Mouse (Mus musculus) liver, postnatal 0 days (tissue): ENCODE data around the gene Zfp777.

Experiments
- CTCF ChIP-seq: sonication (generic); IDR thresholded peaks from 2 replicates; pipeline ENCODE4 v1.5.1; 2016; ENCODE audit warnings: antibody characterized with exemption, low read depth
- EP300 ChIP-seq: IDR thresholded peaks from 2 replicates; pipeline ENCODE4 v1.6.1; 2016; ENCODE audit warnings: antibody characterized with exemption, low read depth, mild to moderate bottlenecking

- TF ChIP-seq EP300 = no peak
- no peak for TF ChIP-seq CTCF
These were observed 3.4 kb upstream of the Zfp777 start for GRCm38 (mm10) chr6:48052136-48052535.
